Mouse (Mus musculus): ENCODE measurements around the gene Rnf166.

DNA sequence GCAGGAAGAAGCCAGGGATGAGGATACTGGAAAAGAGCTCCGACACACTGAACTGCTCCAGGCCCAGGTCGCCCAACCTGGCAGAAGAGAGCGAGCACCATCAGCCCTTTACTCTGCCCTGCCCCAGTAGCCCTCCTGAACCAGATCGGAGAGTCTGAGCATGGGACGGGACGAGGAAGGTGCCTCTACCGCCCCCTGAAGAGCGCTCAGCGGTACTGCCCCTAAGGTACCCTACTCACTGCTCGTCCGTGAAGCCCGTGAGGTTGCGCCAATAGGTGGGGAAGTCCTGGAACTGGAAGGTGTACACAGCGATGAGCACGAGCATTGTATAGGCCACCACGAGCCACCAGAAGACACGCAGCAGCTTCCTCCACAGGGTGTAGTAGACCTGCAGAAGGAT, 22.0 kb upstream of the Rnf166 start:
- no peak for TF ChIP-seq GATA1 (IDR thresholded peaks at IDR 0.05; ENCODE audit: low read length)
- no peak for TF ChIP-seq TAL1 (IDR thresholded peaks at IDR 0.05; ENCODE audit: low read length)

All from erythroblast, embryonic 14.5 days (primary cell).